Mouse (Mus musculus) midbrain, embryonic 15.5 days (tissue): ENCODE results near the gene Bloc1s3. TPM values are rescaled to one million over a fixed set of nuclear protein-coding genes. Genes with fewer than 3 reads are reported as not detected.

Source experiments
- ATAC-seq: fragments of 200-750 bp; cut with Nextera tagmentation; replicated peaks from 2 replicates; pipeline ENCODE4 v1.8.0; 2017; ENCODE audit warnings: moderate TSS enrichment
- H3K27ac ChIP-seq: fragments of 300-500 bp; sonication (generic); 2 replicates; pipeline ENCODE4 v1.5.1; 2015; ENCODE audit warnings: mild to moderate bottlenecking, inconsistent platforms
- H3K27me3 ChIP-seq: fragments of 300-500 bp; sonication (generic); replicated peaks from 2 replicates; pipeline ENCODE4 v1.6.1; 2015; ENCODE audit warnings: inconsistent platforms
- H3K36me3 ChIP-seq: fragments of 300-500 bp; sonication (generic); replicated peaks from 2 replicates; pipeline ENCODE4 v1.6.1; 2015; ENCODE audit warnings: inconsistent platforms
- H3K4me1 ChIP-seq: fragments of 300-500 bp; sonication (generic); 2 replicates; pipeline ENCODE4 v1.6.1; 2015; ENCODE audit warnings: inconsistent platforms
- H3K4me2 ChIP-seq: fragments of 300-500 bp; sonication (generic); 2 replicates; pipeline ENCODE4 v1.6.1; 2015; ENCODE audit warnings: inconsistent platforms, mild to moderate bottlenecking, moderate library complexity
- H3K4me3 ChIP-seq: fragments of 300-500 bp; sonication (generic); 2 replicates; pipeline ENCODE4 v1.5.1; 2015; ENCODE audit warnings: mild to moderate bottlenecking, inconsistent platforms
- H3K9ac ChIP-seq: fragments of 300-500 bp; sonication (generic); 2 replicates; pipeline ENCODE4 v1.6.1; 2015; ENCODE audit warnings: mild to moderate bottlenecking, inconsistent platforms
- H3K9me3 ChIP-seq: fragments of 300-500 bp; sonication (generic); 2 replicates; pipeline ENCODE4 v1.6.1; 2016; ENCODE audit warnings: inconsistent platforms
- WGBS: fragments of 180-500 bp; shearing (Covaris S2); methylation state at CpG from one replicate; pipeline ENCODE4 v1.1.7; 2015; ENCODE audit warnings: mixed read lengths; 5-methylcytosine and 5-hydroxymethylcytosine counted together
- polyA plus RNA-seq: library from polyadenylated mRNA; unstranded; fragments of >200 nt; fragmentation: Nextera tagmentation; extraction: Ambion mirVana; gene quantifications from 2 replicates; pipeline ENCODE4 v1.2.1, GENCODE M21; 2015

Bloc1s3 gene
- polyA plus RNA-seq, 1 experiment from 2014 or later, result 4.8 TPM

GRCm38 (mm10) chr7:19468279-19468678 lies 39.9 kb downstream of the Bloc1s3 start:
- Histone ChIP-seq H3K4me2 (no peak overlapping the region), H3K4me1 (peaks cover 6% of the 10 kb centered on the region), H3K27ac (no peak overlapping the region), H3K4me3 (no peak overlapping the region), H3K27me3 (peaks cover 67% of the 10 kb centered on the region), H3K9ac (no peak overlapping the region), H3K9me3 (no peaks in the 10 kb centered on the region), H3K36me3 (no peaks in the 10 kb centered on the region)
- ATAC-seq, result no peak
- WGBS, result 59% methylated on average over 12 of the region's 12 CpGs

GRCm38 (mm10) chr7:19467638-19468037 lies 40.5 kb downstream of the Bloc1s3 start:
- H3K4me1 ChIP-seq, result peaks cover 6% of the 10 kb centered on the region
- peaks cover 61% of the 10 kb centered on the region for H3K27me3 ChIP-seq
- 29% methylated on average over 6 of the region's 6 CpGs for WGBS
- no peak overlapping the region for H3K4me2 ChIP-seq
- no peak for ATAC-seq
- H3K27ac ChIP-seq, result no peak overlapping the region
- H3K9ac ChIP-seq, result no peak overlapping the region
- H3K9me3 ChIP-seq, result no peaks in the 10 kb centered on the region
- no peaks in the 10 kb centered on the region for H3K36me3 ChIP-seq
- H3K4me3 ChIP-seq, result no peak overlapping the region

GRCm38 (mm10) chr7:19466602-19467145 lies 41.5 kb downstream of the Bloc1s3 start:
- Histone ChIP-seq H3K4me2 (no peak overlapping the region), H3K4me1 (peaks cover 6% of the 10 kb centered on the region), H3K27ac (no peak overlapping the region), H3K9ac (no peak overlapping the region), H3K4me3 (no peak overlapping the region), H3K36me3 (no peaks in the 10 kb centered on the region), H3K27me3 (peaks cover 51% of the 10 kb centered on the region), H3K9me3 (no peaks in the 10 kb centered on the region)
- WGBS, result 60% methylated on average over 5 of the region's 5 CpGs
- ATAC-seq, result no peak

GRCm38 (mm10) chr7:19464367-19465307 lies 43.5 kb downstream of the Bloc1s3 start:
- Histone ChIP-seq H3K27ac (no peak overlapping the region), H3K9me3 (no peaks in the 10 kb centered on the region), H3K4me1 (peaks cover 7% of the 10 kb centered on the region), H3K4me2 (peak overlapping the region; percentile 15; the same call in 1 of the 2 replicates), H3K9ac (no peak overlapping the region), H3K36me3 (no peaks in the 10 kb centered on the region), H3K4me3 (no peak overlapping the region), H3K27me3 (peaks cover 40% of the 10 kb centered on the region)
- no peak for ATAC-seq
- WGBS, result 9% methylated on average over 22 of the region's 22 CpGs

- WGBS, result 17% methylated on average over 6 of the region's 6 CpGs
- Histone ChIP-seq H3K36me3 (no peaks in the 10 kb centered on the region), H3K27me3 (peaks cover 30% of the 10 kb centered on the region), H3K4me1 (peaks cover 11% of the 10 kb centered on the region), H3K4me2 (no peak within 1 kb of the TSS), H3K9me3 (no peaks in the 10 kb centered on the region), H3K9ac (no peak within 1 kb of the TSS), H3K4me3 (no peak within 1 kb of the TSS), H3K27ac (no peak within 1 kb of the TSS)
- ATAC-seq, result no peak
Measured at GRCm38 (mm10) chr7:19462884-19463381, 45.2 kb downstream of the Bloc1s3 start, which contains the start of gene Exoc3l2. Exoc3l2 (plus strand) TSS chr7:19463331.

- no peaks in the 10 kb centered on the region for H3K9me3 ChIP-seq
- H3K27ac ChIP-seq, result no peak overlapping the region
- WGBS, result 55% methylated on average over 4 of the region's 4 CpGs
- H3K4me3 ChIP-seq, result no peak overlapping the region
- peaks cover 16% of the 10 kb centered on the region for H3K4me1 ChIP-seq
- ATAC-seq, result no peak
- H3K27me3 ChIP-seq, result peaks cover 27% of the 10 kb centered on the region
- no peak overlapping the region for H3K9ac ChIP-seq
- no peaks in the 10 kb centered on the region for H3K36me3 ChIP-seq
- no peak overlapping the region for H3K4me2 ChIP-seq
Measured at GRCm38 (mm10) chr7:19462443-19462842, 45.7 kb downstream of the Bloc1s3 start.

GRCm38 (mm10) chr7:19461488-19461887 lies 46.7 kb downstream of the Bloc1s3 start:
- ATAC-seq, result no peak
- WGBS, result 10% methylated on average over 6 of the region's 6 CpGs
- H3K27me3 ChIP-seq, result peaks cover 19% of the 10 kb centered on the region
- H3K36me3 ChIP-seq, result no peaks in the 10 kb centered on the region
- no peak overlapping the region for H3K4me2 ChIP-seq
- no peak overlapping the region for H3K27ac ChIP-seq
- H3K9ac ChIP-seq, result no peak overlapping the region
- H3K9me3 ChIP-seq, result no peaks in the 10 kb centered on the region
- no peak overlapping the region for H3K4me3 ChIP-seq
- peaks cover 25% of the 10 kb centered on the region for H3K4me1 ChIP-seq

- no peaks in the 10 kb centered on the region for H3K9me3 ChIP-seq
- WGBS, result 63% methylated on average over 1 of the region's 1 CpGs
- ATAC-seq, result no peak
- H3K36me3 ChIP-seq, result 0 out of 2 replicates have a peak, but pooled peaks cover 3% of the 10 kb centered on the region
- H3K4me2 ChIP-seq, result no peak overlapping the region
- H3K27ac ChIP-seq, result no peak overlapping the region
- no peak overlapping the region for H3K4me3 ChIP-seq
- H3K27me3 ChIP-seq, result peaks cover 11% of the 10 kb centered on the region
- no peak overlapping the region for H3K9ac ChIP-seq
- peaks cover 33% of the 10 kb centered on the region for H3K4me1 ChIP-seq
Measured at GRCm38 (mm10) chr7:19460500-19460899, 47.7 kb downstream of the Bloc1s3 start.

- peak overlapping the region; percentile 82 for H3K9ac ChIP-seq
- H3K4me1 ChIP-seq, result peaks cover 27% of the 10 kb centered on the region
- peak overlapping the region; percentile 91 for H3K4me3 ChIP-seq
- no peak for ATAC-seq
- H3K36me3 ChIP-seq, result 0 out of 2 replicates have a peak, but pooled peaks cover 3% of the 10 kb centered on the region
- WGBS, result 21% methylated on average over 6 of the region's 6 CpGs
- H3K27me3 ChIP-seq, result no peaks in the 10 kb centered on the region
- no peaks in the 10 kb centered on the region for H3K9me3 ChIP-seq
- H3K27ac ChIP-seq, result peak overlapping the region; percentile 76
- H3K4me2 ChIP-seq, result peak overlapping the region; percentile 65
Measured at GRCm38 (mm10) chr7:19459144-19459870, 48.9 kb downstream of the Bloc1s3 start.

- 0 out of 2 replicates have a peak, but pooled peaks cover 3% of the 10 kb centered on the region for H3K36me3 ChIP-seq
- H3K9me3 ChIP-seq, result no peaks in the 10 kb centered on the region
- H3K9ac ChIP-seq, result peak within 1 kb of the TSS; percentile 82
- WGBS, result 1% methylated on average over 29 of the region's 42 CpGs
- peak within 1 kb of the TSS; percentile 76 for H3K27ac ChIP-seq
- peak; percentile 86 for ATAC-seq
- H3K4me2 ChIP-seq, result peak within 1 kb of the TSS; percentile 65
- H3K27me3 ChIP-seq, result no peaks in the 10 kb centered on the region
- peaks cover 27% of the 10 kb centered on the region for H3K4me1 ChIP-seq
- H3K4me3 ChIP-seq, result peak within 1 kb of the TSS; percentile 91
Measured at GRCm38 (mm10) chr7:19458591-19459111, 49.5 kb downstream of the Bloc1s3 start, which contains the start of gene Mark4. Mark4 (minus strand) TSS chr7:19458821.

GRCm38 (mm10) chr7:19458072-19458486 lies 50.1 kb downstream of the Bloc1s3 start:
- peak overlapping the region; percentile 82 for H3K9ac ChIP-seq
- ATAC-seq, result peak; percentile 80
- no peaks in the 10 kb centered on the region for H3K27me3 ChIP-seq
- H3K27ac ChIP-seq, result peak overlapping the region; percentile 76
- H3K9me3 ChIP-seq, result no peaks in the 10 kb centered on the region
- H3K4me3 ChIP-seq, result peak overlapping the region; percentile 91
- H3K36me3 ChIP-seq, result 0 out of 2 replicates have a peak, but pooled peaks cover 3% of the 10 kb centered on the region
- peaks cover 27% of the 10 kb centered on the region for H3K4me1 ChIP-seq
- H3K4me2 ChIP-seq, result peak overlapping the region; percentile 65
- WGBS, result under 1% methylated on average over 31 of the region's 31 CpGs
